Mouse (Mus musculus) spleen, embryonic (tissue): ENCODE measurements around the gene Fam118b.

Experiments
- CTCF ChIA-PET: fragments of 350-600 bp; sonication (Branson Sonifier 250); formaldehyde crosslinking; loops from one replicate; lab custom pipeline; 2022; lab: Charles Lee

Gene Fam118b

GRCm38 (mm10) chr9:35264509-35264908 lies 3.1 kb downstream of the Fam118b start:
- CTCF ChIA-PET = no interaction called here

- CTCF ChIA-PET = no interaction called here
Measured at GRCm38 (mm10) chr9:35263431-35263830, 4.2 kb downstream of the Fam118b start.

GRCm38 (mm10) chr9:35262418-35262817 lies 5.2 kb downstream of the Fam118b start:
- CTCF ChIA-PET = no interaction called here

- CTCF ChIA-PET = no interaction called here
Measured at GRCm38 (mm10) chr9:35257365-35257764, 10.2 kb downstream of the Fam118b start.

GRCm38 (mm10) chr9:35249476-35249875 lies 18.1 kb downstream of the Fam118b start:
- CTCF ChIA-PET = no interaction called here

GRCm38 (mm10) chr9:35247405-35247804 lies 20.2 kb downstream of the Fam118b start:
- CTCF ChIA-PET = no interaction called here

- CTCF ChIA-PET = no interaction called here
Measured at GRCm38 (mm10) chr9:35239734-35240133, 27.9 kb downstream of the Fam118b start.

GRCm38 (mm10) chr9:35238915-35239571 lies 28.6 kb downstream of the Fam118b start:
- CTCF ChIA-PET = no interaction called here

GRCm38 (mm10) chr9:35238371-35238770 lies 29.2 kb downstream of the Fam118b start:
- CTCF ChIA-PET = no interaction called here

GRCm38 (mm10) chr9:35235996-35236395 lies 31.6 kb downstream of the Fam118b start:
- CTCF ChIA-PET = no interaction called here

- CTCF ChIA-PET = interaction anchor here (0.7 kb wide), 1 partner anchor 29 kb away, joined by 4 read pairs; the partner anchor contains the start of gene Srpr
Measured at GRCm38 (mm10) chr9:35228671-35229070, 38.9 kb downstream of the Fam118b start.

GRCm38 (mm10) chr9:35223466-35223865 lies 44.1 kb downstream of the Fam118b start:
- CTCF ChIA-PET = no interaction called here

- CTCF ChIA-PET = no interaction called here
Measured at GRCm38 (mm10) chr9:35217963-35218362, 49.6 kb downstream of the Fam118b start.

GRCm38 (mm10) chr9:35211573-35212511 lies 55.8 kb downstream of the Fam118b start:
- CTCF ChIA-PET = interaction anchor here (0.9 kb wide), 1 partner anchor 38 kb away, joined by 5 read pairs; no protein-coding TSS in a partner anchor

- CTCF ChIA-PET = no interaction called here
Measured at GRCm38 (mm10) chr9:35210542-35211474, 56.8 kb downstream of the Fam118b start, which contains the start of gene Foxred1. Foxred1 (minus strand) TSS chr9:35211055.

GRCm38 (mm10) chr9:35204421-35204820 lies 63.2 kb downstream of the Fam118b start:
- CTCF ChIA-PET = no interaction called here

- CTCF ChIA-PET = no interaction called here
Measured at GRCm38 (mm10) chr9:35203536-35203935, 64.1 kb downstream of the Fam118b start.

GRCm38 (mm10) chr9:35200529-35201060 lies 67.0 kb downstream of the Fam118b start:
- CTCF ChIA-PET = no interaction called here

GRCm38 (mm10) chr9:35199772-35200471 lies 67.7 kb downstream of the Fam118b start, which contains the start of the genes Srpr and Tirap:
Srpr (plus strand) TSS chr9:35200175.
Tirap (minus strand) TSS chr9:35200291.
- CTCF ChIA-PET = interaction anchor here (0.6 kb wide), 1 partner anchor 29 kb away, joined by 4 read pairs; no protein-coding TSS in a partner anchor
